Mouse (Mus musculus) limb, embryonic 13.5 days (tissue): ENCODE data around the gene Wdfy1. TPM values are rescaled to one million over a fixed set of nuclear protein-coding genes. Genes with fewer than 3 reads are reported as not detected.
A peak's percentile ranks its signal among the peaks of the same experiment; 100 is the strongest.

Experiments used
- ATAC-seq: fragments of 200-750 bp; cut with Nextera tagmentation; 2 replicates; pipeline ENCODE4 v1.8.0; 2017; ENCODE audit warnings: low read depth, moderate number of reproducible peaks, moderate TSS enrichment; ENCODE audit not compliant: low FRiP score
- H3K27ac ChIP-seq: fragments of 300-500 bp; sonication (generic); 2 replicates; pipeline ENCODE4 v1.5.1; 2015; ENCODE audit warnings: inconsistent platforms, mild to moderate bottlenecking, moderate library complexity
- H3K27me3 ChIP-seq: fragments of 300-500 bp; sonication (generic); 2 replicates; pipeline ENCODE4 v1.6.1; 2015; ENCODE audit warnings: mild to moderate bottlenecking, inconsistent platforms
- H3K36me3 ChIP-seq: fragments of 300-500 bp; sonication (generic); 2 replicates; pipeline ENCODE4 v1.6.1; 2015; ENCODE audit warnings: inconsistent platforms, mild to moderate bottlenecking, moderate library complexity
- H3K4me1 ChIP-seq: fragments of 300-500 bp; sonication (generic); 2 replicates; pipeline ENCODE4 v1.6.1; 2015; ENCODE audit warnings: inconsistent platforms
- H3K4me2 ChIP-seq: fragments of 300-500 bp; sonication (generic); replicated peaks from 2 replicates; pipeline ENCODE4 v1.6.1; 2015; ENCODE audit warnings: inconsistent platforms, mild to moderate bottlenecking, moderate library complexity
- H3K4me3 ChIP-seq: fragments of 300-500 bp; sonication (generic); 2 replicates; pipeline ENCODE4 v1.5.1; 2015; ENCODE audit warnings: moderate library complexity, mild to moderate bottlenecking, inconsistent platforms
- H3K9ac ChIP-seq: fragments of 300-500 bp; sonication (generic); 2 replicates; pipeline ENCODE4 v1.6.1; 2015; ENCODE audit warnings: mild to moderate bottlenecking, inconsistent platforms
- H3K9me3 ChIP-seq: fragments of 300-500 bp; sonication (generic); 2 replicates; pipeline ENCODE4 v1.6.1; 2016; ENCODE audit warnings: inconsistent platforms
- WGBS: fragments of 180-500 bp; shearing (Covaris S2); methylation state at CpG from one replicate; pipeline ENCODE4 v1.1.7; 2015; 5-methylcytosine and 5-hydroxymethylcytosine counted together
- polyA plus RNA-seq: library from polyadenylated mRNA; unstranded; fragments of >200 nt; fragmentation: Nextera tagmentation; extraction: Ambion mirVana; gene quantifications from 2 replicates; pipeline ENCODE4 v1.2.1, GENCODE M21; 2015

Gene Wdfy1
- polyA plus RNA-seq: 39.1 and 40.3 TPM in 2 replicates

- under 1% methylated on average over 38 of the region's 38 CpGs for WGBS
- Histone ChIP-seq H3K27me3 (no peaks in the 10 kb centered on the region), H3K36me3 (peaks cover 31% of the 10 kb centered on the region), H3K4me2 (peak within 1 kb of the TSS; percentile 63), H3K27ac (peak within 1 kb of the TSS; percentile 80), H3K9ac (peak within 1 kb of the TSS; percentile 88), H3K4me3 (peak within 1 kb of the TSS; percentile 74), H3K9me3 (no peaks in the 10 kb centered on the region), H3K4me1 (peaks cover 10% of the 10 kb centered on the region; the same call in 1 of the 2 replicates)
- peak; percentile 98 for ATAC-seq
Measured at GRCm38 (mm10) chr1:79775927-79776458, at the start of gene Wdfy1, which contains the start of gene Mrpl44. TSS of gene Wdfy1 (minus strand) at chr1:79776143. TSS of gene Mrpl44 (plus strand) at chr1:79776018.

DNA sequence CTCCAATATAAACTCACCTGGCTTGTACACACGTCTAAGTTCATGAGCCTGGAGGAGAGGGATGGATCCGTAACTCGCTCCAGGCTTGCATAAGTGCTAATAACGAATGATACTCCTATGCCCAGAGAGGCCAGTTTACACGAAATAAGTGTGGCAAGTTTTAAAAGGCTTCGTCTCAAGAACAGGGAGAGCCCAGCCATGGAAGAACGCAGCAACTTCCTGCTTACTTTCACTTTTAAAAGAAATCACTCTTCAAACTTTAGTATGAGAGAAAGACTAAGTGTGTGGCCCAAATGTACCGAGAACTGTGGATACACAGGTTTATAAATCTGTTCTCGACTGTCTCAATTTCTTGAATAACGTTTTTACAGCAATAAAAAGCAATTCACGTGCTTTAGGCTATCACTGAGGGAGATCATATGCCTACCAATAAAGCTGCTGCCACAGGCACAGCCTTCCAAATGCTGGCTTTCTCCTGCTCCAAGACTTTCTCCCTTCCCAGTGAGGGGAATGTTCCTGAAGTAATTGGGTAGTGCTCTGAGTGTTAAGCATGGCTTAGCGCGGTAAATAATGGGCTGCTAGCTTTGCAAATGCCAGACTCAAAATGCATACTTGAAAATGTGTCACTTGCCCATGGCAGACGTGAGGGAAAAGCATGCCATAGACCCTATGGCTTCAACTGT, 48.1 kb upstream of the Wdfy1 start:
- H3K36me3 ChIP-seq: peaks cover 20% of the 10 kb centered on the region
- H3K9ac ChIP-seq: peak overlapping the region; percentile 35
- peak overlapping the region; percentile 25 for H3K4me3 ChIP-seq
- peaks cover 11% of the 10 kb centered on the region; the same call in 1 of the 2 replicates for H3K27me3 ChIP-seq
- H3K4me2 ChIP-seq: peak overlapping the region; percentile 56
- peak overlapping the region; percentile 52 for H3K27ac ChIP-seq
- no peaks in the 10 kb centered on the region for H3K9me3 ChIP-seq
- H3K4me1 ChIP-seq: peaks cover 39% of the 10 kb centered on the region
- 29% methylated on average over 14 of the region's 14 CpGs for WGBS
- no peak for ATAC-seq

DNA sequence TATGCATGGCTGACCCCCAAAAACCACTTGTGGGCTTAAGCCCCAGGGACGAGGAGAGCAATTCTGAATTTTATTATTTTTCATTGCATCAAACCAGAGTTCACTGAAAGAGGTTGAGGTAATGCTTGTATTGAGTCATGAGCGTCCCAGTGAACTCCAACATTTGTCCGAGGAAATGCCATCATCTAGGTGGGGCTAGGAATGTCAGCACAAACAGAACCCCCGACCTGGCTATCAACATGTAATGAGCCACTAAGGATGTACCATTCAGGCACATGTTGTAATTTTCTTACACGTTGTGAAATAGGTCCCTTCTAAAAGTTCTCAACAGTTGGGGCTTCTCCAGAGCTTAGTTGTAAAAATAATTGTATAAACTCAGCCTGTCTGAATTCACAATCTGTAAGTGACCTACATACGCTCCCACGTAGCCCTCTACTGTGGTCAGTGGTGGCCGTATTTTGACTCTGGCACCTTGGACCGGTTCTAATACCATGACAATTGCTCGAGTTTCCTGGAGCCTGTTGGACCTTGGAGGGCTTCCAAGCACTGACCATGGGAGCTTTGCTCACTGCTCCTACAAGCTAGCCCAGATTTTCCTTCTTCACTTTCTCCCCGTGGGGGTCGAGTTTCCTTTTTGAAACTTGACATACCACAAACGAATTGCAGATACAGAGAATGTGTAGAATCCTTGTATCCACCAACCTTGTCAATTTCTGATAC, 47.0 kb upstream of the Wdfy1 start:
- peaks cover 39% of the 10 kb centered on the region for H3K4me1 ChIP-seq
- ATAC-seq: no peak
- no peak overlapping the region for H3K9ac ChIP-seq
- H3K27me3 ChIP-seq: peaks cover 16% of the 10 kb centered on the region; the same call in 1 of the 2 replicates
- H3K36me3 ChIP-seq: peaks cover 22% of the 10 kb centered on the region
- H3K9me3 ChIP-seq: no peaks in the 10 kb centered on the region
- 61% methylated on average over 13 of the region's 13 CpGs for WGBS
- no peak overlapping the region for H3K27ac ChIP-seq
- H3K4me2 ChIP-seq: no peak overlapping the region
- no peak overlapping the region for H3K4me3 ChIP-seq

- no peak overlapping the region for H3K4me2 ChIP-seq
- H3K27me3 ChIP-seq: peaks cover 16% of the 10 kb centered on the region; the same call in 1 of the 2 replicates
- no peak for ATAC-seq
- peaks cover 27% of the 10 kb centered on the region for H3K4me1 ChIP-seq
- H3K9me3 ChIP-seq: no peaks in the 10 kb centered on the region
- no peak overlapping the region for H3K27ac ChIP-seq
- no peak overlapping the region for H3K9ac ChIP-seq
- peaks cover 42% of the 10 kb centered on the region for H3K36me3 ChIP-seq
- WGBS: 90% methylated on average over 11 of the region's 11 CpGs
- H3K4me3 ChIP-seq: no peak overlapping the region
Measured at GRCm38 (mm10) chr1:79819296-79819879, 43.4 kb upstream of the Wdfy1 start.

- no peak overlapping the region for H3K27ac ChIP-seq
- ATAC-seq: no peak
- H3K4me1 ChIP-seq: no peaks in the 10 kb centered on the region
- peaks cover 12% of the 10 kb centered on the region; the same call in 1 of the 2 replicates for H3K27me3 ChIP-seq
- H3K9me3 ChIP-seq: no peaks in the 10 kb centered on the region
- no peak overlapping the region for H3K9ac ChIP-seq
- WGBS: 85% methylated on average over 3 of the region's 3 CpGs
- H3K36me3 ChIP-seq: peaks cover 56% of the 10 kb centered on the region
- no peak overlapping the region for H3K4me3 ChIP-seq
- no peak overlapping the region for H3K4me2 ChIP-seq
Measured at GRCm38 (mm10) chr1:79815446-79815845, 39.5 kb upstream of the Wdfy1 start.

DNA sequence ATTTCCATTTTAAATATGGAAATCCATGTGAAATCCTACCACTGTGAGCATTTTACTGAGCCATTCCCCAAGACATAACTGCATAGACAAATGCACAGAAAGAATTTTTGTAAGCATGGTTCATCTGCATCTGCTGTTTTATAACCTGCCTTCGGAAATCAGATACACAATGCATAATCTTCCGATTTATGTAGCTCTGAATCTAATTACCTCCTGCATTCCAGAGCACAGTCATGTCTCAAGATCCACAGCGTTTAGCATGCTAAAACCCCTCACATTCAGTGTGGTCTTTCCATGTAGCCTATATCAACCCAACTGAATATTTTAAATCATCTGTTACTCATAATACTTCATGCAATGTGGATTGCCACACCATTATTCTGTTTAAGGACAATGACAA, 33.5 kb upstream of the Wdfy1 start:
- Histone ChIP-seq H3K4me2 (no peak overlapping the region), H3K27ac (no peak overlapping the region), H3K36me3 (peaks cover 25% of the 10 kb centered on the region), H3K4me1 (no peaks in the 10 kb centered on the region), H3K9ac (no peak overlapping the region), H3K27me3 (no peaks in the 10 kb centered on the region), H3K4me3 (no peak overlapping the region), H3K9me3 (no peaks in the 10 kb centered on the region)
- ATAC-seq: no peak
- 64% methylated on average over 3 of the region's 3 CpGs for WGBS

GRCm38 (mm10) chr1:79806865-79807264, 30.9 kb upstream of the Wdfy1 start:
- no peak overlapping the region for H3K4me3 ChIP-seq
- ATAC-seq: no peak
- H3K9me3 ChIP-seq: no peaks in the 10 kb centered on the region
- H3K27ac ChIP-seq: no peak overlapping the region
- H3K36me3 ChIP-seq: peaks cover 25% of the 10 kb centered on the region
- no peaks in the 10 kb centered on the region for H3K27me3 ChIP-seq
- H3K4me2 ChIP-seq: no peak overlapping the region
- H3K4me1 ChIP-seq: no peaks in the 10 kb centered on the region
- H3K9ac ChIP-seq: no peak overlapping the region
- 80% methylated on average over 5 of the region's 5 CpGs for WGBS

DNA sequence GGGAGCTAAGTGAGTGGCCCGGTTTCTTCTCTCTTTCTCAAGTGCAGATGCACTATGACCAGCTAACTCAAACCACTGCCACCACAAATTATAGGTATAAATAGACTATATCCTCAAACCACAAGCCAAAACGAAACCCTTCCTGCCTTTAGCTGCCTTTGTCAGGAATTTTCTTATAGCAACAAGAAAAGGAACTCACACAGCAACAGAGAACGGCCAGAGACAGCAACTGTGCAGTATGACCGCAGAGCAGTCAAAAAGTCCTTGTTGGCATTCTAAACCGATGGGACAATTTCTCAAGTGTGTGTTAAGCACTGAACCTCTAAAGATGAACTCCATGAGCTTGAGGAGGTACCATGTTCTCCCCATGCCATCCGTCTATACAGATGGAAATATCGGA, 27.7 kb upstream of the Wdfy1 start:
- ATAC-seq: no peak
- Histone ChIP-seq H3K27ac (no peak overlapping the region), H3K9me3 (no peaks in the 10 kb centered on the region), H3K4me1 (no peaks in the 10 kb centered on the region), H3K36me3 (peaks cover 31% of the 10 kb centered on the region), H3K4me3 (no peak overlapping the region), H3K9ac (no peak overlapping the region), H3K4me2 (no peak overlapping the region), H3K27me3 (no peaks in the 10 kb centered on the region)
- WGBS: 86% methylated on average over 7 of the region's 7 CpGs

- peaks cover 35% of the 10 kb centered on the region for H3K36me3 ChIP-seq
- H3K27me3 ChIP-seq: no peaks in the 10 kb centered on the region
- no peaks in the 10 kb centered on the region for H3K4me1 ChIP-seq
- no peak overlapping the region for H3K27ac ChIP-seq
- H3K9me3 ChIP-seq: no peaks in the 10 kb centered on the region
- no peak for ATAC-seq
- 89% methylated on average over 11 of the region's 11 CpGs for WGBS
- H3K9ac ChIP-seq: no peak overlapping the region
- no peak overlapping the region for H3K4me2 ChIP-seq
- no peak overlapping the region for H3K4me3 ChIP-seq
Measured at GRCm38 (mm10) chr1:79802858-79803427, 27.0 kb upstream of the Wdfy1 start.

DNA sequence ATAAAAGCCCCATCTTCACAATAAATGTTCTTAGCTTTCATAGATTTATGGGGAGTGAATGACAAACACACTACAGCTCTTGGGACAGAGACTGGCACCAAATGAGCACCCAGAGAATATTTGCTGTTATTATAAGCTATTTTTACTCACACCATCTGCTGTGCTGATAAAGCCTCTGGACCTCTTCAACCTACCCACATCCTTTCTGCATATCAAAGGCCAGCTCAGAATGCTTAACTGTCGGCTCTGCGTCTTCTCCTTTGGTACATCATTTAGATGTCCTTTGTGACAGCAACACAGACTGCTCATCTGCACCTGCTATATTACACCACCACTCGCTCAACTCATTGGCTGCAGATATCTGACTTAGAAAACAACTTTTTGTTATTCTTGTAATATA, 21.1 kb upstream of the Wdfy1 start:
- ATAC-seq: no peak
- no peak overlapping the region for H3K4me3 ChIP-seq
- H3K4me1 ChIP-seq: no peaks in the 10 kb centered on the region
- H3K4me2 ChIP-seq: no peak overlapping the region
- peaks cover 40% of the 10 kb centered on the region for H3K36me3 ChIP-seq
- H3K9me3 ChIP-seq: no peaks in the 10 kb centered on the region
- WGBS: 92% methylated on average over 3 of the region's 3 CpGs
- no peaks in the 10 kb centered on the region for H3K27me3 ChIP-seq
- H3K27ac ChIP-seq: no peak overlapping the region
- no peak overlapping the region for H3K9ac ChIP-seq

DNA sequence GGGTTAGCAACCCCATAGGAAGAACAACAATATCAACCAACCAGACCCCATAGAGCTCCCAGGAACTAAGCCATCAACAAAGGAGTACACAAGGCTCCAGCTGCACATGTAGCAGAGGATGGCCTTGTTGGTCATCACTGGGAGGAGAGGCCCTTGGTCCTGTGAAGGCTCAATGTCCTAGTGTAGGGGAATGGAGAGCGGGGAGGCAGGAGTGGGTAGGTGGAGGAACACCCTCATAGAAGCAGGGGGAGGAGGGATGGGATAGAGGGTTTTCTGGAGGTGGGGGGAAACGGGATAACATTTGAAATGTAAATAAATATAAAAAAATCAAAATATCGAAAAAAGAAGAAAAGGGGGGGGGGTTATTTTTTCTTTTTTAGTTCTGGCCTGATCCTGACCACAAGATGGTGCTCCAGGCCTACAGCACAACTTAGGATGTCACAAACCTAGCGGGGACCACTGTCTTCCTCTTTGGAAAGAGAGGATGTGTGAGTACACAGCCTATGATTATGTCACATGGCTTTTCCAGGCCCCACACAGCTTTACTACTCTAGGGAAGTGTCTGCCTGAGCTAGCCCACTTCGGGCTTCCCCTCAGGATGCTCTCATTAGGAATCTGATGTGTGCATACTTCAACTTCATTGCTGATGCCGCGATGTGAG, 10.5 kb upstream of the Wdfy1 start:
- Histone ChIP-seq H3K4me2 (no peak overlapping the region), H3K4me1 (no peaks in the 10 kb centered on the region), H3K4me3 (no peak overlapping the region), H3K27me3 (no peaks in the 10 kb centered on the region), H3K9me3 (no peaks in the 10 kb centered on the region), H3K27ac (no peak overlapping the region), H3K9ac (no peak overlapping the region), H3K36me3 (peaks cover 21% of the 10 kb centered on the region)
- WGBS: 65% methylated on average over 7 of the region's 7 CpGs
- ATAC-seq: peak; percentile 66; the same call in 1 of the 2 replicates
